Mouse (Mus musculus): ENCODE data around the gene Steap2. TPM values are rescaled to one million over a fixed set of nuclear protein-coding genes. Genes with fewer than 3 reads are reported as not detected.
A peak's percentile ranks its signal among the peaks of the same experiment; 100 is the strongest.

The Steap2 gene
- total RNA-seq, 2 experiments from 2014 or later, result 0.36 to 0.61 TPM

DNA sequence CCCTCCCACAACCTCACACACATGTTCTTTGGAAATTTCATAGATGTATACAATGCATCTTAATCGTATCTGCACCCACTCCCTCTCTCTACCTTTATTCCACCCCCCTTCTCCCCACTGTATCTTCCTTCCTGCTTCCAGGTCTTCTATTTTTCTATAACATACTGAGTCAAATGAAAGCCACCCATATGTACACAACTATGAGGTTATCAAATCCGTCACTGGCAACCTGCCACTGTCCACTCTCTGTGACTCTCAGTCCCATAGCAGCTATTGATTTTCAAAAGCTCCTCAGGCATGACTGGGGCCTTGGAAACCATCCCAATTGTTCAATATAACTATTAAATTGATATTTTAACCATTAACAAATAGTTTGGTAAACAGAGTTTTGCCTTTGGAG lies 36.4 kb downstream of the Steap2 start:
- intact Hi-C loops (cut with DNase I), result no loop called here
- DNase-seq, result no peak
- no peak for TF ChIP-seq CTCF (IDR thresholded peaks at IDR 0.05)
- Histone ChIP-seq H3K4me3 (no peak overlapping the region), H3K27ac (no peak overlapping the region)

DNA sequence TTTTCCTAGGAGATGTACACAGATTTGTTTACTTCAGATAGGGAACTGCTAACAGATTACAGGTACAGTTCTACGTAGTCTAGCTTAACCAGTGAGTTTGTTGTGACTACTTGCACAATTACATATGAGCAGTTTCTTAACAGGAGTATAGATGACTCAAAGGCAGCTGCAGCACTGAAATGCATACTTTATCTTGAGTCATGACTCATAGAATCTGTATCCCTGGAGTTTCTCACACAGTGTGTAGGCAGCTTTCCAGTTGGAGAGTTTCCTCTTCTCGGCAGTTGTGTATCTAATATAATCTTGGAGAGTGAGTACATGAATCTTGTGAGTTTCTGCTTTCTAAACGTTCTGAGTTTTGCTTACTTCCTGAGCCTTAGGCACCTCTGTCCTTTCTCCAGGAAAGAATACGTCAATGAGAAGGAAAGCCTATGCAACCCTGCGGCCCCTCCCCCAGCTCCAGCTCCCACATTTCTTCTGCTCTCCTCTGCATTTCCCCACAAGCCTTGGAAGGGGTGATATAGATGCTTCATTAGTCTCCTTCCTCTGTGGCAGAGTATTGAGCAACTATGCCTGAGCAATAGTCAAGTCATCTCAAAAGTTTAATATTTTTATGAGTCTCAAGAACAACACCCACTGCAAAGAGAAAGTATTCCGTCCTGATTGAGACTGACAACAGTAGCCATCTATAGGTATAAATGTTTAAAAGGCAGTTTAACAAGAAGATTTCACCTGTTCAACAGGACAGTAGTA lies 45.4 kb downstream of the Steap2 start:
- intact Hi-C loops (cut with DNase I), result no loop called here
- no peak overlapping the region for H3K27ac ChIP-seq
- DNase-seq, result no peak
- H3K4me3 ChIP-seq, result no peak overlapping the region
- TF ChIP-seq CTCF (IDR thresholded peaks at IDR 0.05), result no peak

DNA sequence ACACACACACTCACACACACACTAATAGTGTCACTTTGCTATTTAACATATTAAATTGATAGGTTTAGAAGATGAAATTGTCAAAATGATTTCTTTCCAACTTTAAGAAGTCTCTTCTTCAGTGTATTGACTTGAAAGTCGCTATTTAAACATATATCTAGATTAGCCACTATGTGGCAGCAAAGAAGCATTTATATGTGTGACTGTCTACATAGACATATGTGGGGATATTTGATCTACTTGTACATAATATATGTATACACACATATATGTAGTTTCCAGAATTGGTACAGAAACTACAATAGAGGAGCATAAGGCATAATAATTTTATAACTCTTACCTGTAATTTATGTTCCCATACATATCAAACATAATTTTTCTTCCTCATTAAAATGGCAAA lies 48.2 kb downstream of the Steap2 start:
- Histone ChIP-seq H3K27ac (no peak overlapping the region), H3K4me3 (no peak overlapping the region)
- intact Hi-C loops (cut with DNase I), result loop anchor here (2.0 kb wide), 1 partner anchor 105 kb away; no protein-coding TSS in a partner anchor
- no peak for DNase-seq
- peak; percentile 41 for TF ChIP-seq CTCF (IDR thresholded peaks at IDR 0.05)

DNA sequence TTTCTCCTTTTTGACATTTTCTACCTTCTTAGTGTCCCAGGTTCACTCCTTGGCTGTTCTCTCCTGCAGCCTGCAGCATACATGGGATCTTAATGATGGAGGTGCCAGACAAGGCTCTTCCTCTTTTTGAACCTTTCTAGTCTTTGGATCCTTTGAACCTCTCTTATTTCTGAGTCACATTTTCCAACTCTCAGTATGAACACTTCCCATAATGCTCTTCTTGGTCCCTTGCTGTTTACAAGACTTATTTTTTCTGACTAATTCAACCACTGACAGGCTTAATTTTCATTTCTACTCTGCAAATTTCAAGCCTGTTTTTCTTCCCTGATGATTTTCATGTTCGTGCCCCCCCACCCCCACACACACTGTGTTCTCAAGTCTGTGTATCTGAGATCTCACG lies 55.9 kb downstream of the Steap2 start:
- no peak for DNase-seq
- no peak for TF ChIP-seq CTCF (IDR thresholded peaks at IDR 0.05)
- Histone ChIP-seq H3K4me3 (no peak overlapping the region), H3K27ac (no peak overlapping the region)
- intact Hi-C loops (cut with DNase I), result no loop called here

DNA sequence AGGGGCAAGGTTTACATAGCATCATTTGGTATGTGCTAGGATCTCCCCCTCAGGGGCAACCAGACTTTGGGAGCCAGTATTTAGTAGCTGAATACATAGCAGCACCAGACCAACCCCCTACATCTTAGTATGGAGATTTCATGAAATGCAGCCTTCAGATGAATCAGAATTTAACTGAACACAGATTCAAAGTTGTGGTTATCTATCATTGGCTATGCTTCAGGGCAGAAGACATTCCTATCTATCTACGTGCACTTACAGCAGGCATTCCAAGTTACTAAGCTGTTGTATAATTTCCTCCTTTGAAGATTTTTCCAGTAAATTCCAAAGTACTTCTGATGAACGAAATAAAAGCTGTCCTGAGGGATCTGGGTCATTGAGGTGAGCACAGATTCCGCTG lies 68.9 kb downstream of the Steap2 start:
- no peak for TF ChIP-seq CTCF (IDR thresholded peaks at IDR 0.05)
- no peak overlapping the region for H3K4me3 ChIP-seq
- intact Hi-C loops (cut with DNase I), result no loop called here
- no peak for DNase-seq
- no peak overlapping the region for H3K27ac ChIP-seq

DNA sequence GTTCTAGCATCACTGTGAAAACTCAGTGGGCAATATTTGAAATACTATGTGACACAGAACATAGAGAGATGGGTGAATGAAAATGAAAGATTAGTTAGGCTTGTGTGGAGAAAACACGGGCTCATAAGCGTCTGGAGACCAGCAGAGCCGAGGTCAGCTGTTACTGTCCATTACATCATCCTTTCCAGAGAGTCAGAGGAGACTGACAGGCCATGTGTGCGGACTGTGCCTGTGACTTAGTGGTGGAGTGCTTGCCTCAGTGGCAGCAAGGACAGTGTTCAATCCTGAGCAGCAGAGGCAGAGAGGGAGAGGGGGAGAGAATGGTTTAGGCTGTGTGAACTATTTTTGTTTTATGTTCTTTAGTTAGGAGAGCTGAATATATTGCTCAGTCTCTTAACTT lies 76.0 kb downstream of the Steap2 start:
- no peak for DNase-seq
- TF ChIP-seq CTCF (IDR thresholded peaks at IDR 0.05), result no peak
- intact Hi-C loops (cut with DNase I), result no loop called here
- H3K27ac ChIP-seq, result no peak overlapping the region
- no peak overlapping the region for H3K4me3 ChIP-seq

Other genes with a start within 250 kb of the Steap2 start
- gene 1700015F17Rik, start 215.4 kb downstream of the Steap2 start, total RNA-seq (2021), result not detected
- 10 to 100 TPM in 1 of 2 experiments, 1 to 10 TPM in 1; 9.8 to 19.1 TPM for gene Cldn12, start 179.6 kb downstream of the Steap2 start, total RNA-seq (2021)
- 1 to 10 TPM; 7.0 to 8.5 TPM for gene Gtpbp10, start 135.0 kb downstream of the Steap2 start, total RNA-seq (2021)
- not detected for gene Gm8773, start 120.8 kb downstream of the Steap2 start, total RNA-seq (2021)
- gene Cfap69, start 30.3 kb downstream of the Steap2 start, total RNA-seq (2021), result under 1 TPM; 0.05 to 0.20 TPM
- gene Steap1, start 54.7 kb upstream of the Steap2 start, total RNA-seq (2021), result not detected

All from gastrocnemius, adult 2 months (tissue).